Mouse (Mus musculus) E14TG2a.4 (cell line): ENCODE measurements around the gene Ntsr1.

Experiments used
- CTCF ChIP-seq: conservative IDR thresholded peaks from 2 replicates; pipeline ENCODE4 v1.5.1; 2014; ENCODE audit warnings: low read length
- POU5F1 ChIP-seq: IDR thresholded peaks from 2 replicates; pipeline ENCODE4 v1.6.1; 2014; ENCODE audit warnings: low read length, borderline replicate concordance

GRCm38 (mm10) chr2:180485306-180485705 lies 14.5 kb upstream of the Ntsr1 start:
- TF ChIP-seq CTCF (no peak), POU5F1 (no peak)
